Mouse (Mus musculus) erythroblast, embryonic 14.5 days (primary cell): ENCODE measurements around the gene Plxna1. TPM values are rescaled to one million over a fixed set of nuclear protein-coding genes. Genes with fewer than 3 reads are reported as not detected.

Source experiments
- H3K27me3 ChIP-seq: 2 replicates; pipeline ENCODE4 v1.6.1; 2012; ENCODE audit warnings: inconsistent platforms; ENCODE audit not compliant: control insufficient read depth
- H3K36me3 ChIP-seq: 2 replicates; pipeline ENCODE4 v1.6.1; 2012; ENCODE audit warnings: mild to moderate bottlenecking, inconsistent platforms; ENCODE audit not compliant: control insufficient read depth
- H3K4me1 ChIP-seq: 2 replicates; pipeline ENCODE4 v1.6.1; 2012; ENCODE audit warnings: inconsistent platforms; ENCODE audit not compliant: control insufficient read depth
- H3K4me3 ChIP-seq: replicated peaks from 2 replicates; pipeline ENCODE3; 2012; ENCODE audit warnings: moderate library complexity, mild to moderate bottlenecking, inconsistent platforms
- H3K9me3 ChIP-seq: 2 replicates; pipeline ENCODE4 v1.6.1; 2012; ENCODE audit warnings: low read length, inconsistent platforms, mixed read lengths; ENCODE audit not compliant: control insufficient read depth
- GATA1 ChIP-seq: IDR thresholded peaks from 2 replicates; pipeline ENCODE4 v1.6.1; 2012; ENCODE audit warnings: low read length, inconsistent platforms, mixed read lengths
- TAL1 ChIP-seq: IDR thresholded peaks from 3 replicates; pipeline ENCODE4 v1.6.1; 2012; ENCODE audit warnings: low read length, inconsistent platforms, mixed read lengths
- polyA plus RNA-seq: library from polyadenylated mRNA; stranded (reverse); fragments of >175 nt; gene quantifications from 2 replicates; pipeline ENCODE4 v1.2.3, GENCODE M21; 2012

The Plxna1 gene
- polyA plus RNA-seq, 1 experiment: 0.04 TPM

DNA sequence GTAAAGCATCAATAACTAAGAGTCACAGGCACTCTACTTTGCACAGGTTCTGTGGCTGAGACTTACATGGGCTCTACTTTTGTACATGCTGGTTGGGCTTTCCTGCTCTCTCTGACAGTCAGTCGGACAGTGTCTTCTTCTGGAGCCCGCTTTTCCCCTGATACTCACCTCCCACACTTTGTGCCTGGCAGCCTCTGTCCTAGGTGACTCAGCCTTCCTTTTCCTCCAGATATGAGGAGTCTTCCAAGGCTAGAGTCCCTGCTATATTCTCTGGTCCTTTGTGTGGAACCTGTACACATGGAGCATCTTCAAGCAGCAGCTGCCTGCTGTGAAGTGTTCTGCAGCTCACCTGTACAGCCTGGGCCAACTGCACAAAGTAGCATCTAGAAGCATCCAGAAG is 31.4 kb upstream of the Plxna1 start:
- no peak for TF ChIP-seq GATA1
- no peak for TF ChIP-seq TAL1
- no peak overlapping the region for H3K4me3 ChIP-seq
- no peaks in the 10 kb centered on the region for H3K9me3 ChIP-seq
- no peaks in the 10 kb centered on the region for H3K36me3 ChIP-seq
- H3K4me1 ChIP-seq: peaks cover 4% of the 10 kb centered on the region; the same call in 1 of the 2 replicates
- no peaks in the 10 kb centered on the region for H3K27me3 ChIP-seq

DNA sequence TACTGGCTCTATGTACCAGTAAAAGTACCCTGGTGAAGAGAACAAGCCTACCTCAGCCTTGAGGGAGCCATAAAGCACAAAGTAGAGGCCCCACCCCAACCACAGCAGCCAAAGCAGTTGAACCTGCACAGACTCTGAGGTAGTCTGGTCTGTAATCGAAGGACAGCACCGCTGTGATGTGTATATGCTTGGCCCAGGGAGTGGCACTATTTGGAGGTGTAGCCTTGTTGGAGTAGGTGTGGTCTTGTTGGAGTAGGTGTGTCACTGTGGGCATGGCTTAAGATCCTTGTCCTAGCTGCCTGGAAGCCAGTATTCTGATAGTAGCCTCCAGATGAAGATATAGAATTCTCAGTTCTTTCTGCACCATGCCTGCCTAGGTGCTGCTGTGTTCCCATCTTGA is 29.8 kb upstream of the Plxna1 start:
- H3K27me3 ChIP-seq: no peaks in the 10 kb centered on the region
- H3K36me3 ChIP-seq: no peaks in the 10 kb centered on the region
- no peak overlapping the region for H3K4me3 ChIP-seq
- no peaks in the 10 kb centered on the region for H3K9me3 ChIP-seq
- TF ChIP-seq GATA1 (no peak), TAL1 (no peak)
- H3K4me1 ChIP-seq: peaks cover 4% of the 10 kb centered on the region; the same call in 1 of the 2 replicates

DNA sequence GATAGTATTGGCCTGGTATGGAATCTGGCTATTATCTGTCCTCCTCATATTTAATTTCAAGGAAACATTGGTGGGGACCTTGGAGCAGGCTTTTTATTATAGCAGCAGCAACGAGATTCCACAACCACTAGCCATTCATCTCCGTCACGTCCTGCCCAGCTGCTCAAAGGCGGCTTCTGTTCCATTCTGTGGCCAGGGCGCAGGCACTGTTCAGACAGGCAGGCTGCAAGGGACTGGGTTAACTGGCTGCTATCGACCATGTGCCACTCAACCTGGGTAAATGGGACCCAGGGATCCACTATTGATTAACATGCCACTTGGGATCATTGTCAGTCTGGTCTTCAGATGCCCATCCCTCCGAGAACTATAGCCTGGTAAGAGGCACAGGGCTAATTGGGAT is 27.4 kb upstream of the Plxna1 start:
- H3K27me3 ChIP-seq: no peaks in the 10 kb centered on the region
- H3K9me3 ChIP-seq: no peaks in the 10 kb centered on the region
- H3K36me3 ChIP-seq: no peaks in the 10 kb centered on the region
- no peak overlapping the region for H3K4me3 ChIP-seq
- H3K4me1 ChIP-seq: peaks cover 4% of the 10 kb centered on the region; the same call in 1 of the 2 replicates
- TF ChIP-seq TAL1 (no peak), GATA1 (no peak)

DNA sequence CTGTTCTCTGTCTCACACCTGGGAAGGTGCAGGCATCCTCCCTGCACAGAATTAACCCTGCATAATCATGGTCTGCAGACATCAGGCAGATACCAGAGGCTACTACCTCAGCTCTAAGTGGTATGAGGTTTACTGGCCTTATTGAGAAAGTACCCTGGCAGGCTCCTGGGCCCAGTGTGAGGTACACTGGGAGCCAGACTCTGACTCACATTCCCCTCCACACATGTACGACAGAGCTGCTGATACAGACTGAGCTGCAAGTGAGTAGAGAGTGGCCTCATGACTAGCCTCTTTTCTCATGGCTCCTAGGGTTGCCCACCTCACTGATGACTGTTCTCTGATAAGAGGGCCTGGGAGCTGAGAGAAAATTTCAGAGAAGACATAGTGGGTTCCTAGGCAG is 24.5 kb upstream of the Plxna1 start:
- Histone ChIP-seq H3K9me3 (no peaks in the 10 kb centered on the region), H3K4me1 (no peaks in the 10 kb centered on the region; the same call in 1 of the 2 replicates), H3K36me3 (no peaks in the 10 kb centered on the region), H3K4me3 (no peak overlapping the region), H3K27me3 (no peaks in the 10 kb centered on the region)
- TF ChIP-seq TAL1 (no peak), GATA1 (no peak)

DNA sequence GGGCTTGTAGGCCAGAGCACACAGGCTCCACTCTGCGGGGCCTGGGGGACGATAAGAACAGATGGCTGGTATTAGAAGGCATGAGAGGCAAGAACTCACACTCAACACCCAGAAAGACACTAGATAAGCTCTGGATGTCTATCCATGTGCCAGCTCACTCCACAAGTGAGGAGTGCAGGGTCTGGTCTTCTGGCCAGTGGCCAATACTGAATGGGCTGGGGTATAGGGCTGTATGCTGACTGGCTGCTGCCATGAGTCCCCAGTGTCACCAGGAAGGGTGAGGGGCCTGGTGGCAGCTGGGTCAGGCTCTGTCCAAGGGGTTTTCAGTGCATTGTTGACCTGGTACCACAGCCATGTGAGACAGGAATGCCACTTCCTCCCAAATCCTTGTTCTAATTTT is 22.3 kb upstream of the Plxna1 start:
- no peaks in the 10 kb centered on the region for H3K36me3 ChIP-seq
- H3K27me3 ChIP-seq: no peaks in the 10 kb centered on the region
- TF ChIP-seq GATA1: no peak
- no peak for TF ChIP-seq TAL1
- no peaks in the 10 kb centered on the region for H3K4me1 ChIP-seq
- no peak overlapping the region for H3K4me3 ChIP-seq
- no peaks in the 10 kb centered on the region for H3K9me3 ChIP-seq

DNA sequence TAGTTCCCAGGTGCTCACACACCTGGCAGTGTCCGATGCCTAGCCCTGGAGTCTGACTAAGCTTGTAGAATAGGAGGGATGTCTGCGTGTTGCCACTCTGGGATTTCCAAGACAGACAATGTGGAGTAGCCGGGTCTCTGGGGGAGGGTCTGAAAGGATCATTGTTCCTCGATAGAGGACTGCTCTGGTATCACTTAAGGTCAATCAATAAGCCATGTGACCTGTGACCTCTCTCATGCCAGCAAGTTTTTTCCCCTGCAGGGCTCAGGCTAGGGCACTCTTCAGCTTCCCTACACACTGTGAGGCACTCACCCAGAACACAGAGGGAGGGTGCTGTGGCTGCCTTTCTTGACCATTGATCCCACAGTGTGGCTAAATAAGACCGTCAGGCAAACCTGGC is 19.4 kb upstream of the Plxna1 start:
- Histone ChIP-seq H3K36me3 (no peaks in the 10 kb centered on the region), H3K27me3 (no peaks in the 10 kb centered on the region), H3K4me3 (no peak overlapping the region), H3K9me3 (no peaks in the 10 kb centered on the region), H3K4me1 (no peaks in the 10 kb centered on the region)
- no peak for TF ChIP-seq TAL1
- no peak for TF ChIP-seq GATA1

DNA sequence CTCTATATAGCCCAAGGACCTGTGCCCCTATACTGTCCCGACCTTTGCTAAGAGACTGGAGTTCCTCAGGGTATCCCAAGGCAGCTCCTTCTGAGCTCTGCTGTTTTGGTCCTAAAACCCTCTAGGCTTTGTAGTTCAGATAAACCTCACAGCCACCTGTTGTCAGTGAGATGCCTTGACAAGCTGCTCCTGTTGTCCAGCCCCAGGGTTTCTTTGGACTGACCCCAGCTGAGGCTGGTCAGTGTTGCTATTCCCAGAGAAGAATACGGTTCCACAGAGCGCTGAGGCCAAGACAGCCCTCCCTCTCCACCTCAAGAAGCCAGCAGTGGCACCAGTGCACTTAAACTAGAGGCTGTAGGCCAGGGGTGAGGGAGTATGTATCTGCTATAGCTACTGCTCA is 18.8 kb upstream of the Plxna1 start:
- no peaks in the 10 kb centered on the region for H3K9me3 ChIP-seq
- TF ChIP-seq GATA1: no peak
- TF ChIP-seq TAL1: no peak
- H3K27me3 ChIP-seq: no peaks in the 10 kb centered on the region

DNA sequence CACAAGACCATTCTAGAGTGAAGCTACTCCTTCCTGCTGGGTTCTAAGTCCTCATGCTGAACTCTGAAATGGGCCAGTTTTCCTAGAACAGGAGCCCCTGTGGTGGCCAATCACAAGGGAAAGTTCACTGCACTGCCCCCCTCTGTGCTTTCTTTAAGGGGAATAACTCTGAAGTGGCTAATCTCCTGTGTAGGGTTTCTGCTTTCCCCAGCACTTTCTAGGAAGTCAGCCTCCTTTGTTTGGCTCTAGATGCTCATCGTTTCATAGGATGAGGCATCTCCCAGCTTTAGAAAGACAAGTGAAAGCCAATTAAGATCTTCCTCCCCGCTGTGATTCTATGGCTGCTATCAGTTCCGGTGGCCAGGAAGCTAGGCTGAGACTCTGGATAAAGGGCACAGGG is 18.3 kb upstream of the Plxna1 start:
- Histone ChIP-seq H3K36me3 (no peaks in the 10 kb centered on the region), H3K4me3 (no peak overlapping the region), H3K27me3 (no peaks in the 10 kb centered on the region), H3K4me1 (no peaks in the 10 kb centered on the region), H3K9me3 (no peaks in the 10 kb centered on the region)
- no peak for TF ChIP-seq TAL1
- TF ChIP-seq GATA1: no peak

More for the DNA sequence above, 18.8 kb upstream of the Plxna1 start:
- no peaks in the 10 kb centered on the region for H3K36me3 ChIP-seq
- no peak overlapping the region for H3K4me3 ChIP-seq
- H3K4me1 ChIP-seq: no peaks in the 10 kb centered on the region

DNA sequence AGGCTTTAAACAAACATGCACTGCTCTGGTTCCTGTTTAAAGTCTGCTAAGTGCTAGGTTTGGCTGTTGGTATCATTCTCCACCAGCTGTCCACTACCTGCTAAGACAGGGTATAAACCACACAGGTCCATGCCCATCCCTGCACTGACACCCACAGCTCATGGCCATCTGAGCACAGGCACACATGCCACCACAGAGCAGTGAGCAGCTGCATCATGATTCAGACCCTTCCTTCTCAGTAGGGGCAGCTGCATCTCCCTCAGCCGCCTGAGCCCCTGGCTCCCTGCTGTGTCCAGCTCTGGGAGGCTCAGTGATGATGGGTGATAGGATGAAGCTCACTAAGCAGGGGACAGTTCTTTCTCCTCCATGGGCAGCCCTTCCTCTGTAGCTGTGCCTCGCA is 15.8 kb upstream of the Plxna1 start:
- TF ChIP-seq TAL1 (no peak), GATA1 (no peak)
- Histone ChIP-seq H3K27me3 (no peaks in the 10 kb centered on the region), H3K9me3 (no peaks in the 10 kb centered on the region), H3K4me1 (no peaks in the 10 kb centered on the region), H3K36me3 (no peaks in the 10 kb centered on the region), H3K4me3 (no peak overlapping the region)

DNA sequence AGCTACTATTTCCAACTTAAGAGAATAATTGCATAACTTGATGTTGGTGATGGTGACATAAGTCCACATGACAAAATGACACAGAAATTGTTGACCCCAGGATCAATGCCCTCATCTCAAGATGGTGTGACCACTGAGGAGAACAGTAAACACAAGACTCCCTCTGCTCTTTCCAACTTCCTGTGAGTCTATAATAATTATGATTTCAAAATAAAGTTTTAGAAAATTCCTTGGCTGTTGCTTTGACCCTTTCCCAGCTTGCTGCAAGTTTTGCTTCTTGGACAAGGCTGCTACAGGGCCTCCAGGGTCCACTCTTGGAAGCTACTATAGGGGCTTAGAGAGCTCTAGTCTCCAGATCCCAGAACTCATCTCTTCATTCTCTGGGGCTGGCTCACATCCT is 6.4 kb upstream of the Plxna1 start:
- no peaks in the 10 kb centered on the region for H3K36me3 ChIP-seq
- no peak overlapping the region for H3K4me3 ChIP-seq
- peaks cover 2% of the 10 kb centered on the region for H3K27me3 ChIP-seq
- H3K4me1 ChIP-seq: no peaks in the 10 kb centered on the region
- no peak for TF ChIP-seq GATA1
- no peak for TF ChIP-seq TAL1
- H3K9me3 ChIP-seq: no peaks in the 10 kb centered on the region
